Mouse (Mus musculus): Measurements from ENCODE around the gene Uckl1.

Gene Uckl1

GRCm38 (mm10) chr2:181520118-181520935 is 64.4 kb downstream of the Uckl1 start, which contains the start of gene Dnajc5:
Gene Dnajc5, plus strand, starts transcription at chr2:181520485.
- DNase-seq (ENCODE audit: low spot score) = peak; percentile 94

GRCm38 (mm10) chr2:181519201-181519600 is 65.5 kb downstream of the Uckl1 start:
- DNase-seq (ENCODE audit: low spot score) = no peak
